Mouse (Mus musculus) liver, postnatal 0 days (tissue): ENCODE measurements around the gene Slco3a1. TPM values are rescaled to one million over a fixed set of nuclear protein-coding genes. Genes with fewer than 3 reads are reported as not detected.

Experiments used
- ATAC-seq: fragments of 200-750 bp; cut with Nextera tagmentation; 2 replicates; pipeline ENCODE4 v1.8.0; 2017; ENCODE audit warnings: mild to moderate bottlenecking, moderate library complexity
- DNase-seq: peaks from one replicate; pipeline ENCODE4 v3.0.0-alpha.2; 2016
- H3K27ac ChIP-seq: fragments of 300-500 bp; sonication (generic); 2 replicates; pipeline ENCODE4 v1.5.1; 2014; ENCODE audit warnings: antibody characterized with exemption, moderate library complexity, mild to moderate bottlenecking, low read depth
- H3K27me3 ChIP-seq: fragments of 300-500 bp; sonication (generic); 2 replicates; pipeline ENCODE4 v1.6.1; 2014; ENCODE audit warnings: low read length, control low read depth, mixed read lengths; ENCODE audit not compliant: insufficient read depth
- H3K36me3 ChIP-seq: fragments of 300-500 bp; sonication (generic); replicated peaks from 2 replicates; pipeline ENCODE4 v1.6.1; 2014; ENCODE audit warnings: mild to moderate bottlenecking, control low read depth, low read length, moderate library complexity, mixed read lengths; ENCODE audit not compliant: insufficient read depth
- H3K4me1 ChIP-seq: fragments of 300-500 bp; sonication (generic); 2 replicates; pipeline ENCODE4 v1.6.1; 2014; ENCODE audit warnings: antibody characterized with exemption, mild to moderate bottlenecking, control low read depth; ENCODE audit not compliant: insufficient read depth
- H3K4me2 ChIP-seq: fragments of 300-500 bp; sonication (generic); 2 replicates; pipeline ENCODE4 v1.6.1; 2014; ENCODE audit warnings: low read depth, mild to moderate bottlenecking, low read length, moderate library complexity, mixed read lengths
- H3K4me3 ChIP-seq: fragments of 300-500 bp; sonication (generic); 2 replicates; pipeline ENCODE4 v1.5.1; 2014; ENCODE audit warnings: low read depth, low read length
- H3K9ac ChIP-seq: fragments of 300-500 bp; sonication (generic); replicated peaks from 2 replicates; pipeline ENCODE4 v1.6.1; 2014; ENCODE audit warnings: mild to moderate bottlenecking, moderate library complexity
- H3K9me3 ChIP-seq: fragments of 300-500 bp; sonication (generic); 2 replicates; pipeline ENCODE4 v1.6.1; 2016; ENCODE audit warnings: mild to moderate bottlenecking, control low read depth, low read length, mixed read lengths
- CTCF ChIP-seq: sonication (generic); IDR thresholded peaks from 2 replicates; pipeline ENCODE4 v1.5.1; 2016; ENCODE audit warnings: antibody characterized with exemption, low read depth
- EP300 ChIP-seq: IDR thresholded peaks from 2 replicates; pipeline ENCODE4 v1.6.1; 2016; ENCODE audit warnings: antibody characterized with exemption, low read depth, mild to moderate bottlenecking
- WGBS: fragments of 180-500 bp; shearing (Covaris S2); extraction: QIAGEN DNeasy Blood & Tissue Kit; methylation state at CpG from one replicate; pipeline ENCODE4 v1.1.7; 2014; ENCODE audit not compliant: insufficient replicate concordance; 5-methylcytosine and 5-hydroxymethylcytosine counted together
- polyA plus RNA-seq: library from polyadenylated mRNA; unstranded; fragments of >200 nt; fragmentation: Nextera tagmentation; extraction: Ambion mirVana; gene quantifications from 2 replicates; pipeline ENCODE4 v1.2.1, GENCODE M21; 2015

Slco3a1 gene
- polyA plus RNA-seq, 1 experiment from 2014 or later = 1.2 TPM

DNA sequence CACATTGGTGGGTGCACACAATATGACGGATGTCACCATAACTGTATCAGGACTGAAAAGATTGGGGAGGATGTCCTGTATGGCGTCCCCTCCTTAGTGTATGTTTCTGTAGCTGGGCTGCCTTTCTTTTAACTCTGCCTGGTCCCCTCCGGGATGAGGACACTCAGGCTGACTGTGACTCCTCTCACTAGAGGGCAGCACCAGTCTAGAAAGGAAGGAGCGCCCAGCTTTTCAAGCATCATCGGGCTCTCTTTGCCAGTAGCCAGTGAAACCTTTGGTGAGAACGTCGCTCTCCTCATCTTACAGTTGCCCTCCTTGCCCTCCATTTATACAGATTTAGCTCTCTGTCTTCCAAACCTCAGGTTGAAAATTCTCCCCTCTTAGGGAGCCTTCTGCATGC, 187.2 kb downstream of the Slco3a1 start:
- TF ChIP-seq EP300 = no peak
- TF ChIP-seq CTCF = peak; percentile 55
- Histone ChIP-seq H3K4me3 (no peak overlapping the region), H3K27ac (no peak overlapping the region), H3K36me3 (no peaks in the 10 kb centered on the region), H3K4me2 (no peak overlapping the region), H3K27me3 (no peaks in the 10 kb centered on the region), H3K9ac (no peak overlapping the region), H3K4me1 (no peaks in the 10 kb centered on the region), H3K9me3 (no peaks in the 10 kb centered on the region)
- ATAC-seq (no peak), DNase-seq (no peak)
- 40% methylated on average over 7 of the region's 7 CpGs for WGBS

GRCm38 (mm10) chr7:74365623-74366022, 189.0 kb downstream of the Slco3a1 start:
- H3K9me3 ChIP-seq = no peaks in the 10 kb centered on the region
- DNase-seq (no peak), ATAC-seq (no peak)
- no peaks in the 10 kb centered on the region for H3K4me1 ChIP-seq
- H3K9ac ChIP-seq = no peak overlapping the region
- no peak for TF ChIP-seq CTCF
- H3K27ac ChIP-seq = no peak overlapping the region
- no peak overlapping the region for H3K4me3 ChIP-seq
- no peaks in the 10 kb centered on the region for H3K27me3 ChIP-seq
- H3K4me2 ChIP-seq = no peak overlapping the region
- H3K36me3 ChIP-seq = no peaks in the 10 kb centered on the region
- WGBS = 54% methylated on average over 4 of the region's 4 CpGs

GRCm38 (mm10) chr7:74364956-74365355, 189.6 kb downstream of the Slco3a1 start:
- H3K9ac ChIP-seq = no peak overlapping the region
- no peak overlapping the region for H3K27ac ChIP-seq
- DNase-seq (no peak), ATAC-seq (no peak)
- TF ChIP-seq EP300 (no peak), CTCF (no peak)
- H3K27me3 ChIP-seq = no peaks in the 10 kb centered on the region
- 90% methylated on average over 3 of the region's 3 CpGs for WGBS
- no peak overlapping the region for H3K4me2 ChIP-seq
- no peak overlapping the region for H3K4me3 ChIP-seq
- H3K9me3 ChIP-seq = no peaks in the 10 kb centered on the region
- H3K4me1 ChIP-seq = no peaks in the 10 kb centered on the region
- H3K36me3 ChIP-seq = no peaks in the 10 kb centered on the region

DNA sequence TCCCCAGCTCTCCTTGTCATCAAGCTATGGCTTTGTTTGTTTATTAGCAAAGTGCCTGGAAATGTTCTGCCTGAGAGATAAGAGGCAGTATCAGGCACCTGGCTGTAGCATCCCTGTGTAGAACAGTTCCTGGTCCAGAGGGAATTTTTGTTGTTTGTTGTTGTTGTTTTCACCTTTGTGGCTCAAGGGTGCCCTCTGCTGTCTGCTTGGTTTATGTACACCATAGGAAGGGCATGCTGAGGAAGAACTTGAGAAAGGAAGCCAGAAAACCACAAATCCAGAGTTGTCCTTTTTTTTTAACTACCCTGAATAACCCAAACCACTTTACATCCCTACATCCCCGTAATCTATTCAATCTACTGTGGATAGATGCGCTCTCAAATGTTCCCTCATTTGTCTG, 191.1 kb downstream of the Slco3a1 start:
- H3K4me1 ChIP-seq = no peaks in the 10 kb centered on the region
- no peak overlapping the region for H3K4me2 ChIP-seq
- DNase-seq (peak; percentile 26), ATAC-seq (no peak)
- TF ChIP-seq CTCF (peak; percentile 58), EP300 (no peak)
- no peaks in the 10 kb centered on the region for H3K9me3 ChIP-seq
- no peak overlapping the region for H3K4me3 ChIP-seq
- no peaks in the 10 kb centered on the region for H3K27me3 ChIP-seq
- H3K36me3 ChIP-seq = no peaks in the 10 kb centered on the region
- no peak overlapping the region for H3K27ac ChIP-seq
- WGBS = 45% methylated on average over 2 of the region's 2 CpGs
- H3K9ac ChIP-seq = no peak overlapping the region

- no peaks in the 10 kb centered on the region for H3K4me1 ChIP-seq
- H3K27ac ChIP-seq = no peak overlapping the region
- no peaks in the 10 kb centered on the region for H3K27me3 ChIP-seq
- no peak overlapping the region for H3K4me3 ChIP-seq
- no peak overlapping the region for H3K4me2 ChIP-seq
- H3K36me3 ChIP-seq = no peaks in the 10 kb centered on the region
- no peak overlapping the region for H3K9ac ChIP-seq
- ATAC-seq (no peak), DNase-seq (no peak)
- H3K9me3 ChIP-seq = no peaks in the 10 kb centered on the region
- 67% methylated on average over 2 of the region's 2 CpGs for WGBS
- TF ChIP-seq EP300 (no peak), CTCF (no peak)
Observed at GRCm38 (mm10) chr7:74361677-74362076, 192.9 kb downstream of the Slco3a1 start.

DNA sequence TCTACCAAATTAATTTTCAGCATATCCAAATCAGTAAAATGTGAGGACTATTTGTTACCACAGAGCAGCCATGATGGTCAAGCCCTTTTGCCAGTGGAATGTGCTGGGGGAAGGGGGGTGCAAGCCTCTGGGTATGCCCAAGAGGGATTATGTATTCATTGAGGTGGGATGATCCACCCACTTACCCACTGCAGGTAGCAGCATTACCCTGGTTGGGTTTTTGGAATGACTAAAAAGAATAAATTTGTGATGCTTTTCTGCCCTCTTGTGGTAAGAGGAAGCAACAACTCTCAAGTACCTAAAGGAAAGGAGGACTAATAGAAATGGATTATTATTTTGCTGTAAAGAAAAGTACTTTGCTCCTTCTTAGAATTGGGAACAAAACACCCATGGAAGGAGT, 197.6 kb downstream of the Slco3a1 start:
- no peak for DNase-seq
- no peak for ATAC-seq
- TF ChIP-seq EP300 (no peak), CTCF (peak; percentile 60)
- Histone ChIP-seq H3K4me3 (no peak overlapping the region), H3K9me3 (no peaks in the 10 kb centered on the region), H3K9ac (no peak overlapping the region), H3K36me3 (no peaks in the 10 kb centered on the region), H3K27me3 (no peaks in the 10 kb centered on the region), H3K4me2 (no peak overlapping the region), H3K4me1 (no peaks in the 10 kb centered on the region), H3K27ac (no peak overlapping the region)

DNA sequence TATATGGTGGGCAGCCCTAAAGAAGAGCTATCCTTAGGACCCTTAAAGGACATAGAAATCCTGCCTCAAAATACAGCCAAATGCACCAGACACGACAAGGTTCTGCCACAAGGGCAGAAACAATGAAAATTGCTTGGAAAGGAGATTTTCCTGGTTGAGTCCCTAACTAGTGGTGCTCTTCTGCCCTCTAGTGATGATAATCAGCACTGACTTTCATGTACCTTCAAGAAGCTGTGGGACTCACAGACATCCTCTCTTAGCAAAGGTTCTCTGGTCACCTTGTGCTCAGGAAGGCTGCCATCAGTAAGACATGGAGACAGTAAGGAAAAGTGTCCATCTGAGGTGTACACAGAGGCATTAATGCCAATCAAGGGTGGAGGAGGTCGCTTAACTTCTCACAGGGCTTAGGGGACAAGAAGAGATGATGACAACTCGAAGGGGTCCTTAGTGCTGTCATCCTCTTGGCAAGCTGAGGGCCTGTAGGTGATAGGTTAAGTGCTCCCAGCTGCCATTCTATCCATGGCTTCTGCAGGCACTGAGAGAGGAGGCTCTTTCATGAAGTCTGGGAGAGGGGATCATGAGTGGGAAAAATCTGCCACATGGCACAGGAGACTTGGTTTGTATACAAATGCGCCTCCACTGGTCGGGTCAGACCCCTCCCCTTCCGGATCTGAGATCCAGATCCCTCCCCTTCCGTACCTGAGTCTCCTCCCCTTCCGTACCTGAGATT, 199.9 kb downstream of the Slco3a1 start:
- 60% methylated on average over 8 of the region's 8 CpGs for WGBS
- DNase-seq = no peak

More for the DNA sequence above, 199.9 kb downstream of the Slco3a1 start:
- TF ChIP-seq EP300 (no peak), CTCF (peak; percentile 76)
- H3K4me2 ChIP-seq = no peak overlapping the region
- H3K4me3 ChIP-seq = no peak overlapping the region
- H3K27ac ChIP-seq = no peak overlapping the region
- H3K36me3 ChIP-seq = no peaks in the 10 kb centered on the region
- H3K27me3 ChIP-seq = no peaks in the 10 kb centered on the region
- no peak for ATAC-seq
- no peaks in the 10 kb centered on the region for H3K9me3 ChIP-seq
- no peak overlapping the region for H3K9ac ChIP-seq
- no peaks in the 10 kb centered on the region for H3K4me1 ChIP-seq
